Mouse (Mus musculus) neural tube, embryonic 11.5 days (tissue): ENCODE measurements around the gene C9orf72. TPM values are rescaled to one million over a fixed set of nuclear protein-coding genes. Genes with fewer than 3 reads are reported as not detected.

Experiments
- ATAC-seq: fragments of 200-750 bp; cut with Nextera tagmentation; 2 replicates; pipeline ENCODE4 v1.8.0; 2017; ENCODE audit warnings: moderate number of reproducible peaks, mild to moderate bottlenecking, moderate TSS enrichment, moderate library complexity; ENCODE audit not compliant: insufficient read depth, low FRiP score, low TSS enrichment
- DNase-seq: peaks from one replicate; pipeline ENCODE4 v3.0.0-alpha.2; 2015; ENCODE audit warnings: low spot score
- H3K27ac ChIP-seq: fragments of 300-500 bp; sonication (generic); 2 replicates; pipeline ENCODE4 v1.5.1; 2014; ENCODE audit warnings: low read depth, mild to moderate bottlenecking, low read length
- H3K27me3 ChIP-seq: fragments of 300-500 bp; sonication (generic); 2 replicates; pipeline ENCODE4 v1.6.1; 2014; ENCODE audit warnings: mild to moderate bottlenecking, low read length, mixed read lengths; ENCODE audit not compliant: control insufficient read depth, insufficient read depth
- H3K36me3 ChIP-seq: fragments of 300-500 bp; sonication (generic); 2 replicates; pipeline ENCODE4 v1.6.1; 2014; ENCODE audit warnings: mild to moderate bottlenecking, low read length, moderate library complexity, mixed read lengths; ENCODE audit not compliant: control insufficient read depth, insufficient read depth
- H3K4me1 ChIP-seq: fragments of 300-500 bp; sonication (generic); 2 replicates; pipeline ENCODE4 v1.6.1; 2014; ENCODE audit warnings: low read length, mixed read lengths; ENCODE audit not compliant: control insufficient read depth, insufficient read depth
- H3K4me2 ChIP-seq: fragments of 300-500 bp; sonication (generic); 2 replicates; pipeline ENCODE4 v1.6.1; 2014; ENCODE audit warnings: low read depth, mild to moderate bottlenecking, moderate library complexity
- H3K4me3 ChIP-seq: fragments of 300-500 bp; sonication (generic); 2 replicates; pipeline ENCODE4 v1.5.1; 2014; ENCODE audit warnings: low read depth, low read length
- H3K9ac ChIP-seq: fragments of 300-500 bp; sonication (generic); 2 replicates; pipeline ENCODE4 v1.6.1; 2014; ENCODE audit warnings: mild to moderate bottlenecking, low read length
- H3K9me3 ChIP-seq: fragments of 300-500 bp; sonication (generic); 2 replicates; pipeline ENCODE4 v1.6.1; 2016; ENCODE audit warnings: low read length; ENCODE audit not compliant: control insufficient read depth
- WGBS: fragments of 180-500 bp; shearing (Covaris S2); extraction: QIAGEN DNeasy Blood & Tissue Kit; methylation state at CpG from one replicate; pipeline ENCODE4 v1.1.7; 2014; 5-methylcytosine and 5-hydroxymethylcytosine counted together
- polyA plus RNA-seq: library from polyadenylated mRNA; unstranded; fragments of >200 nt; fragmentation: Nextera tagmentation; extraction: Ambion mirVana; gene quantifications from 2 replicates; pipeline ENCODE4 v1.2.1, GENCODE M21; 2014

Gene C9orf72
- polyA plus RNA-seq, 1 experiment from 2014 or later: 31.8 TPM

- Histone ChIP-seq H3K4me2 (no peak overlapping the region), H3K4me3 (no peak overlapping the region), H3K36me3 (no peaks in the 10 kb centered on the region), H3K9ac (no peak overlapping the region), H3K27ac (no peak overlapping the region), H3K4me1 (peaks cover 7% of the 10 kb centered on the region; the same call in 1 of the 2 replicates), H3K27me3 (no peaks in the 10 kb centered on the region), H3K9me3 (no peaks in the 10 kb centered on the region)
- 87% methylated on average over 3 of the region's 3 CpGs for WGBS
- ATAC-seq: no peak
- no peak for DNase-seq
Observed at GRCm38 (mm10) chr4:35150706-35151105, 75.3 kb downstream of the C9orf72 start.

GRCm38 (mm10) chr4:35148326-35148725 is 77.6 kb downstream of the C9orf72 start:
- Histone ChIP-seq H3K4me2 (no peak overlapping the region), H3K27me3 (no peaks in the 10 kb centered on the region), H3K27ac (no peak overlapping the region), H3K9me3 (no peaks in the 10 kb centered on the region), H3K9ac (no peak overlapping the region), H3K36me3 (no peaks in the 10 kb centered on the region), H3K4me3 (no peak overlapping the region), H3K4me1 (no peaks in the 10 kb centered on the region)
- 86% methylated on average over 4 of the region's 4 CpGs for WGBS
- DNase-seq (no peak), ATAC-seq (no peak)

GRCm38 (mm10) chr4:35146597-35146996 is 79.4 kb downstream of the C9orf72 start:
- H3K9ac ChIP-seq: no peak overlapping the region
- H3K27me3 ChIP-seq: no peaks in the 10 kb centered on the region
- H3K4me2 ChIP-seq: no peak overlapping the region
- no peak overlapping the region for H3K4me3 ChIP-seq
- WGBS: 92% methylated on average over 5 of the region's 5 CpGs
- no peaks in the 10 kb centered on the region for H3K9me3 ChIP-seq
- no peak overlapping the region for H3K27ac ChIP-seq
- ATAC-seq (no peak), DNase-seq (no peak)
- H3K36me3 ChIP-seq: no peaks in the 10 kb centered on the region
- H3K4me1 ChIP-seq: no peaks in the 10 kb centered on the region

GRCm38 (mm10) chr4:35145726-35146125 is 80.2 kb downstream of the C9orf72 start:
- H3K4me2 ChIP-seq: no peak overlapping the region
- H3K36me3 ChIP-seq: no peaks in the 10 kb centered on the region
- H3K27me3 ChIP-seq: no peaks in the 10 kb centered on the region
- no peaks in the 10 kb centered on the region for H3K9me3 ChIP-seq
- WGBS: 87% methylated on average over 10 of the region's 10 CpGs
- ATAC-seq: no peak
- H3K4me3 ChIP-seq: no peak overlapping the region
- no peak for DNase-seq
- no peak overlapping the region for H3K9ac ChIP-seq
- no peaks in the 10 kb centered on the region for H3K4me1 ChIP-seq
- no peak overlapping the region for H3K27ac ChIP-seq

GRCm38 (mm10) chr4:35143472-35144102 is 82.4 kb downstream of the C9orf72 start:
- no peak for ATAC-seq
- 76% methylated on average over 12 of the region's 12 CpGs for WGBS
- Histone ChIP-seq H3K36me3 (no peaks in the 10 kb centered on the region), H3K4me2 (no peak overlapping the region), H3K27ac (no peak overlapping the region), H3K4me1 (no peaks in the 10 kb centered on the region), H3K27me3 (no peaks in the 10 kb centered on the region), H3K4me3 (no peak overlapping the region), H3K9ac (no peak overlapping the region), H3K9me3 (no peaks in the 10 kb centered on the region)
- DNase-seq: no peak

Other genes starting within 250 kb of the C9orf72 start
- gene Ifnk, start 74.1 kb downstream of the C9orf72 start, polyA plus RNA-seq: 0.42 and 0.50 TPM in 2 replicates
- gene Mob3b, start 68.7 kb downstream of the C9orf72 start, polyA plus RNA-seq: 9.1 and 9.3 TPM in 2 replicates